Mouse (Mus musculus) midbrain, embryonic 16.5 days (tissue): Measurements from ENCODE around the gene Aff1. TPM values are rescaled to one million over a fixed set of nuclear protein-coding genes. Genes with fewer than 3 reads are reported as not detected.

ENCODE experiments used
- ATAC-seq: fragments of 200-750 bp; cut with Nextera tagmentation; 2 replicates; pipeline ENCODE4 v1.8.0; 2017; ENCODE audit warnings: moderate TSS enrichment
- H3K27ac ChIP-seq: fragments of 300-500 bp; sonication (generic); 2 replicates; pipeline ENCODE4 v1.5.1; 2014; ENCODE audit warnings: mild to moderate bottlenecking, low read length, mixed read lengths
- H3K27me3 ChIP-seq: fragments of 300-500 bp; sonication (generic); 2 replicates; pipeline ENCODE4 v1.6.1; 2014; ENCODE audit warnings: low read depth, low read length, mixed read lengths; ENCODE audit not compliant: control insufficient read depth, insufficient read depth
- H3K36me3 ChIP-seq: fragments of 300-500 bp; sonication (generic); 2 replicates; pipeline ENCODE4 v1.6.1; 2014; ENCODE audit warnings: mild to moderate bottlenecking, low read length, moderate library complexity, mixed read lengths; ENCODE audit not compliant: control insufficient read depth, insufficient read depth
- H3K4me1 ChIP-seq: fragments of 300-500 bp; sonication (generic); 2 replicates; pipeline ENCODE4 v1.6.1; 2014; ENCODE audit warnings: mild to moderate bottlenecking, low read length, mixed read lengths; ENCODE audit not compliant: control insufficient read depth, insufficient read depth
- H3K4me2 ChIP-seq: fragments of 300-500 bp; sonication (generic); 2 replicates; pipeline ENCODE4 v1.6.1; 2014; ENCODE audit warnings: mild to moderate bottlenecking, low read length, mixed read lengths
- H3K4me3 ChIP-seq: fragments of 300-500 bp; sonication (generic); 2 replicates; pipeline ENCODE4 v1.5.1; 2014; ENCODE audit warnings: low read depth, mild to moderate bottlenecking, low read length, moderate library complexity, mixed read lengths
- H3K9ac ChIP-seq: fragments of 300-500 bp; sonication (generic); 2 replicates; pipeline ENCODE4 v1.6.1; 2014; ENCODE audit warnings: low read depth, low read length, mixed read lengths
- H3K9me3 ChIP-seq: fragments of 300-500 bp; sonication (generic); replicated peaks from 2 replicates; pipeline ENCODE4 v1.6.1; 2014; ENCODE audit warnings: mild to moderate bottlenecking, low read length, mixed read lengths; ENCODE audit not compliant: control insufficient read depth, poor library complexity, severe bottlenecking
- WGBS: fragments of 180-500 bp; shearing (Covaris S2); extraction: QIAGEN DNeasy Blood & Tissue Kit; methylation state at CpG from one replicate; pipeline ENCODE4 v1.1.7; 2014; 5-methylcytosine and 5-hydroxymethylcytosine counted together
- polyA plus RNA-seq: library from polyadenylated mRNA; unstranded; fragments of >200 nt; fragmentation: Nextera tagmentation; extraction: Ambion mirVana; gene quantifications from 2 replicates; pipeline ENCODE4 v1.2.1, GENCODE M21; 2015

Gene Aff1
- polyA plus RNA-seq, 1 experiment from 2014 or later, result 1.2 TPM

- 87% methylated on average over 5 of the region's 5 CpGs for WGBS
- no peak for ATAC-seq
These were observed 24.7 kb downstream of the Aff1 start for GRCm38 (mm10) chr5:103716824-103717342.

GRCm38 (mm10) chr5:103719131-103719530 lies 27.0 kb downstream of the Aff1 start:
- Histone ChIP-seq H3K9ac (no peak overlapping the region), H3K9me3 (no peaks in the 10 kb centered on the region), H3K4me2 (no peak overlapping the region), H3K36me3 (no peaks in the 10 kb centered on the region), H3K27ac (no peak overlapping the region), H3K4me1 (no peaks in the 10 kb centered on the region), H3K27me3 (no peaks in the 10 kb centered on the region), H3K4me3 (no peak overlapping the region)
- 21% methylated on average over 6 of the region's 6 CpGs for WGBS
- ATAC-seq, result no peak

More at GRCm38 (mm10) chr5:103716824-103717342, 24.7 kb downstream of the Aff1 start:
- no peak overlapping the region for H3K9ac ChIP-seq
- H3K4me2 ChIP-seq, result no peak overlapping the region
- no peak overlapping the region for H3K4me3 ChIP-seq
- no peaks in the 10 kb centered on the region for H3K9me3 ChIP-seq
- no peak overlapping the region for H3K27ac ChIP-seq
- no peaks in the 10 kb centered on the region for H3K36me3 ChIP-seq
- no peaks in the 10 kb centered on the region for H3K4me1 ChIP-seq
- H3K27me3 ChIP-seq, result no peaks in the 10 kb centered on the region

- Histone ChIP-seq H3K4me3 (no peak overlapping the region), H3K9me3 (no peaks in the 10 kb centered on the region), H3K9ac (no peak overlapping the region), H3K27me3 (no peaks in the 10 kb centered on the region), H3K4me1 (no peaks in the 10 kb centered on the region), H3K4me2 (no peak overlapping the region), H3K36me3 (no peaks in the 10 kb centered on the region), H3K27ac (no peak overlapping the region)
- 58% methylated on average over 3 of the region's 3 CpGs for WGBS
- no peak for ATAC-seq
These were observed 27.7 kb downstream of the Aff1 start for GRCm38 (mm10) chr5:103719851-103720250.

GRCm38 (mm10) chr5:103720967-103721366 lies 28.8 kb downstream of the Aff1 start:
- WGBS, result 67% methylated on average over 6 of the region's 6 CpGs
- no peaks in the 10 kb centered on the region for H3K4me1 ChIP-seq

GRCm38 (mm10) chr5:103721490-103721889 lies 29.3 kb downstream of the Aff1 start:
- no peak overlapping the region for H3K27ac ChIP-seq
- no peak overlapping the region for H3K4me3 ChIP-seq
- 82% methylated on average over 4 of the region's 4 CpGs for WGBS
- H3K4me2 ChIP-seq, result no peak overlapping the region
- H3K36me3 ChIP-seq, result no peaks in the 10 kb centered on the region
- H3K9me3 ChIP-seq, result no peaks in the 10 kb centered on the region
- no peaks in the 10 kb centered on the region for H3K27me3 ChIP-seq
- ATAC-seq, result no peak
- H3K4me1 ChIP-seq, result no peaks in the 10 kb centered on the region
- no peak overlapping the region for H3K9ac ChIP-seq

More at GRCm38 (mm10) chr5:103720967-103721366, 28.8 kb downstream of the Aff1 start:
- Histone ChIP-seq H3K27me3 (no peaks in the 10 kb centered on the region), H3K4me3 (no peak overlapping the region), H3K9me3 (no peaks in the 10 kb centered on the region), H3K9ac (no peak overlapping the region), H3K4me2 (no peak overlapping the region), H3K27ac (no peak overlapping the region), H3K36me3 (no peaks in the 10 kb centered on the region)
- ATAC-seq, result no peak

- Histone ChIP-seq H3K9me3 (no peaks in the 10 kb centered on the region), H3K27ac (no peak overlapping the region), H3K4me2 (no peak overlapping the region), H3K36me3 (no peaks in the 10 kb centered on the region), H3K9ac (no peak overlapping the region), H3K27me3 (no peaks in the 10 kb centered on the region), H3K4me3 (no peak overlapping the region), H3K4me1 (no peaks in the 10 kb centered on the region)
- no peak for ATAC-seq
- WGBS, result 90% methylated on average over 4 of the region's 4 CpGs
These were observed 30.5 kb downstream of the Aff1 start for GRCm38 (mm10) chr5:103722721-103723120.

- no peak overlapping the region for H3K4me3 ChIP-seq
- no peak overlapping the region for H3K4me2 ChIP-seq
- H3K4me1 ChIP-seq, result no peaks in the 10 kb centered on the region
- no peak for ATAC-seq
- H3K9ac ChIP-seq, result no peak overlapping the region
- H3K9me3 ChIP-seq, result no peaks in the 10 kb centered on the region
- no peaks in the 10 kb centered on the region for H3K27me3 ChIP-seq
- no peaks in the 10 kb centered on the region for H3K36me3 ChIP-seq
- H3K27ac ChIP-seq, result no peak overlapping the region
- whole genome bisulfite sequencing, result 3% methylated on average over 6 of the region's 6 CpGs
These were observed 32.2 kb downstream of the Aff1 start for GRCm38 (mm10) chr5:103724384-103724783.

- Histone ChIP-seq H3K4me1 (no peaks in the 10 kb centered on the region), H3K27me3 (no peaks in the 10 kb centered on the region), H3K4me2 (no peak overlapping the region), H3K4me3 (no peak overlapping the region), H3K9ac (no peak overlapping the region), H3K27ac (no peak overlapping the region), H3K36me3 (no peaks in the 10 kb centered on the region), H3K9me3 (no peaks in the 10 kb centered on the region)
- WGBS, result 9% methylated on average over 3 of the region's 3 CpGs
- no peak for ATAC-seq
These were observed 32.6 kb downstream of the Aff1 start for GRCm38 (mm10) chr5:103724823-103725222.

GRCm38 (mm10) chr5:103725268-103726149 lies 33.3 kb downstream of the Aff1 start:
- no peaks in the 10 kb centered on the region for H3K27me3 ChIP-seq
- no peak overlapping the region for H3K4me3 ChIP-seq
- H3K27ac ChIP-seq, result no peak overlapping the region
- no peaks in the 10 kb centered on the region for H3K9me3 ChIP-seq
- H3K4me2 ChIP-seq, result no peak overlapping the region
- ATAC-seq, result no peak
- H3K36me3 ChIP-seq, result no peaks in the 10 kb centered on the region
- H3K4me1 ChIP-seq, result no peaks in the 10 kb centered on the region
- 53% methylated on average over 9 of the region's 9 CpGs for WGBS
- H3K9ac ChIP-seq, result no peak overlapping the region
